Mouse (Mus musculus): ENCODE results near the gene Srcin1.

Gene Srcin1

DNA sequence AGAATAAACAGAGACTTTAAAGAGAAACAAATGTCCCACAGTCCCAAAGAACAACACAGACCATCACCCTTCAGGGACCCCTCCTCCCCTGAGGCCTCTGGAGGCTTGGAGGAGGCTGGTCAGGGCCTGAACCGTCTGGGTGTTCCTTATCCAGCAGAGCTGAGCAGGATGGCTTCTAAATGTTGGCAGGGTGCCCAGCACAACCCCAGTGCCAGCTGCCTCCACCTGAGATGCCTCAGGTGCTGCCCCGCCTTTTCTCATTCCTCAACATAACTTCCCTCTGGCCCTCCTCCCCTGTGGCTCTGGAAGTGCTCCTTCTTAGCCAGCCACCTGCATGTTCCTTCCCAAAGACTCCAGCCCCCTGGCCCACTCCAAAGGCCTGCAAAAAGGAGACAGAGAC is 2.3 kb upstream of the Srcin1 start:
- peak; percentile 91 for DNase-seq

DNA sequence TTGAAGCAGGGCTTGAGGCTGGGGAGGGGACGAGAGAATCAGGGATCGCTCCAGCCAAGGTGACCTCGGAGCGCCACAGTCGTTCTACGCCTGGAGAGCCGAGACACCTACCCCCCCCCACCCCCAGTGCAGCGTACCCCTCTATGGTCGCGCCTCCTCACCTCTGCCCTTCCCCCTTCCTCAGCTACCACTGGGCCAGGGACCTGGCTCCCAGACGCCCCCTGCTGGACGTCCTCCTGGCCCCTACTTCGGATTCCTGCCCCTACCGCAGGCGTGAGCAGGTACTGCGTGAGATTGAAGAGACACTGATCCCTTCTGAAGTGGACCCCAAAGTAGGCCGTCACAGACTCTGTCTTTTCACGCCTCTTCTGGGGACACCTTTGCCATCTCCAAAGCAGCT is 348 bp downstream of the Srcin1 start:
- peak; percentile 87 for DNase-seq

DNA sequence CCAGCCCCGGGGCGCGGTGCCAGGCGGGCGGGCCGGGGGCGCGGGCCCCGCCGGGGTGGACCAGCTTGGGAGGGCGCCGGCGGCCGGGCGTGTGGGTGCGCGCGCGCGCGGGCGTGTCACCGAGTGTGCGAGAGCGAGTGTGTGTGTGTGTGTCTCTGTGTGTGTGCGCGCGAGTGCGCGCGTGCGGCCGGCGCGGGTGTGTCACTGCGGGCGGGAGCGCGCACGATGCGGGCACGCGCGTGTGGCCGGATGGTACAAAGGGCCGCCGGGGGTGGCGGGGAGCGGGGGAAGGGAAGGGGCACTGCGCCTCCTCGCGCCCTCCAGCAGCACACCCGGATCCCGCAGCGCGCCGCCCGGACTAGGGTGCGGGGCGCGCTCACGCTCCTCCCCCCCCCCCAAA is 911 bp downstream of the Srcin1 start:
- peak; percentile 80 for DNase-seq

DNA sequence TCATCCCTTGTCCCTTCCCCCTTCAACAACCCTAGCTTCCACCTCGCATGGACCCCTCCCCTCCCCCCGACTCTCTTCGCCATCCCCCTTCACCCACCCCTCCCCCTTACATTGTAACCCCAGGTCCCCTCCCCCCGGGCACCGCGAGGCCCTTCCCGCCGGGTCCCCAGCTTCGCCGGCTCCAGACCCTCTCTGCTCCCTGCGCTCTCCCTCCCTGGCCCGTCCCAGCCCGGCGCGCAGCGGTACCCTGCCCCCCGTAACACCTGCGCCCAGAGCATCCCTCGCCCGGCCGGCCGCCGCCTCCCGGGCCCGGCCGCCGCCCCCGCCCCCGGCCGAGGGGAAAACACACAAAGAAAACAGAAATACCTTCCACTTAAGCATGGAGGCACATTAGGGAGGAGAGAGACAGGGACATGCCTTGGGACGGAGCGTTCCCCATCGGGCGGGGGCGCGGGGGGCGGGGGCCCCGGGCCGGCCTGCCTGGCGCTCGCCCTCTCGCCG is 1.4 kb downstream of the Srcin1 start:
- no peak for DNase-seq

DNA sequence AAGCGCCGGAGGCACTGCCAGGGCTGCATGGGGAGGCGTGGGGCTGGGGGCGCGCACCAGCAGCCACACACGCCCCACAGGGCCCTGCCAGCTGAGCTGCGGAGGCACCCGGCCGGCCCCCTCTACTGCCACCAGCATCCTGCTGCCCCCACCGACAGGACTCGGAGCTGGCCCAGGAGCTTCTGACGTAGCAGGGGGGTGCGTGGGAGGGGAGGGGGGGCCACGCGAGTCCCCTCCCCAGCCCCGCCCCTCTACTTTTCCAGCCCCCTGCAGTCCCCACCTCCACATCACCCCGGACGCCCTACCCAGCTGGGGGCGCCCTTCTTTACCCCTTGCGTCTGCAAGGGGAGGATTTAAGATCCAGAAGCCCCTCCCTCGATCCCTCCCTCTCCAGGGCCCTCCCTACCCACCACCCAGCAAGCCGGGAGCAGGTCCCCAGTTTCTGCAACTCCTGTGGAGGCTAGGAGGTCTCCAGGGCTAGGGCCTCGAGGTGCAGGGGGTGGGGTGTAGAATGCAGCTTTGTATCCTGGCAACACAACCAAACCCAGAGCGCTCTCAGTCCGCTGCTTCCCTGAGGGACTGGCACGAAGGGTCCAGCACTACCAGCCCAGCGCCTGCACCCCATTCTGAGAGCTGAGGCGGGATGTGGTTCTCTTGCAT is 2.0 kb downstream of the Srcin1 start:
- no peak for DNase-seq

DNA sequence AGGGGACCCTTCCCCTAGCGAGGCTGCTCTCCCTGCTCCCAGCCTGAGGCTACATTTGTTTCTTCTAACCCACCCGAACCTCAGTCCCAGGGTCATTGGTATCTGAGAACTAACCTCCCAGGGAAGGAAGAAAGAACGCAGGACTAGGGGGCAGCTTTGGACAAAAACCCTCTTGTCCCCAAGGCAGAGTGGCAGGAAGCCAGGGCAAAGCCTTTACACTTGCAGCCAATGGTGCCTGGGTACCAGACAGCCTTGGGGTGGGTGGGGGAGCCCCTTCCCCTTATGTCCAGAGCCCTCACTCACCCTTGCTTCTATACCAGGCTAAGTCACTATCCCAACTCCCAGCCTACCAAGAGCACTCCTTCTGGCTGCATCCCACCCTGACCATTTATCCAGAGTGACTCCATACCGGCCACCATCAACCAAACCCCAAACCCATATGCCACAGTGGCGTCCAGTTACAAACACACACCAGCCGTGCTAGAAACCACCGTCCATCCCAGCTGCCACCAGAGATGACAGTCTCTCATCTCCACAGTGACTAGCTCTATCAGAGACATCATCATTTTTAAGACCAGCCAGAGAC is 3.0 kb downstream of the Srcin1 start:
- DNase-seq = no peak

DNA sequence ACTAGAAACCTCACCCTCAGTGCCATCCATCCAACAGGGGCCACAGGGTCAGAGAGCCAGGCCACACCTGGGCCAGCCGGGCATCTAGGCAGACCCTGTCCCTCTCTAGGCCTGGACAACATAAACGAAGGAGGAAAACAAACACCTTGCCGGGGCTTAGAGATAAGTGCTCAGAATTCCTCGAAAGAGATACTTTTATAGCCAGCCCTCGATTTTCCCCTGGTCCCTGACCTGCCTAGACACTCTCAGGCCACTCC is 4.0 kb downstream of the Srcin1 start:
- no peak for DNase-seq

DNA sequence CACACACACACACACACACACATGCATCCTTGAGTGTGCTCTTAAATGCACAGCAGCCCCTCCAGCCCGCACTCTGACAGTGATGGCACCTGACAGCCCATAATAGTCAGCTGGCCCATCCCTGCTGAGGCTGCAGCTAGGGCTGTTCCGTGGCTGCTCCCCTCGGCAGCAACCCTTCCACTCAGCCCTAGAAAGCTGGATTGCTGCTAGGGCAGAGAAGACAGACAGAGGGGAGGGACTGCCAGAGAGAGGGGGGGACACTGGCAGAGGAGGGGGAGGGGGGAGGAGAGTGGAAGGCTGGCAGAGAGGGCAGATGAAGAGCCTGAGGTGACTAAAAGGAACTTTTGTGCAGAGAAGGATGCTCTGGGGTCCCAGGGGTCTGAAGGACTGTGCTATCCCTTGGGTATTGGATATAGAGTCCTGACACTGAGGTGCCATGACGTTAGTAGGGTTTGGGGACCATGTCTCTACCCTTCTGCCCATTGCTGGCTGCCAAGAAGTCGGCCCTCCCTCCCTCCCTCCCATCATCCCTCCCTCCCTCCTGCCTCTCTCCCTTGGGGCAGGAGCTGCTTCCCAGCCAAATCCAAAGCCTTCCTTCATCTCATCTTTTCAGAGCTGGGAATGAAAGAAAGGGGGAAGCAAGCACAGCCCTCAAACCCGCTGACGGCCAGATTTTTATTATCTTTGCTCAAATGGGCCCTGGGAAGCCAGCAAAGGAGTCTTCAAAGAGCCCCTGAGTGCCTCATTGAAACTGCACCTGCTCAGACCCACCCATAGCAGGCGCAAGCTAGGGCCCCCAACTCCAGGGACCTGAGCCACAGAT is 4.5 kb downstream of the Srcin1 start:
- DNase-seq = no peak

DNA sequence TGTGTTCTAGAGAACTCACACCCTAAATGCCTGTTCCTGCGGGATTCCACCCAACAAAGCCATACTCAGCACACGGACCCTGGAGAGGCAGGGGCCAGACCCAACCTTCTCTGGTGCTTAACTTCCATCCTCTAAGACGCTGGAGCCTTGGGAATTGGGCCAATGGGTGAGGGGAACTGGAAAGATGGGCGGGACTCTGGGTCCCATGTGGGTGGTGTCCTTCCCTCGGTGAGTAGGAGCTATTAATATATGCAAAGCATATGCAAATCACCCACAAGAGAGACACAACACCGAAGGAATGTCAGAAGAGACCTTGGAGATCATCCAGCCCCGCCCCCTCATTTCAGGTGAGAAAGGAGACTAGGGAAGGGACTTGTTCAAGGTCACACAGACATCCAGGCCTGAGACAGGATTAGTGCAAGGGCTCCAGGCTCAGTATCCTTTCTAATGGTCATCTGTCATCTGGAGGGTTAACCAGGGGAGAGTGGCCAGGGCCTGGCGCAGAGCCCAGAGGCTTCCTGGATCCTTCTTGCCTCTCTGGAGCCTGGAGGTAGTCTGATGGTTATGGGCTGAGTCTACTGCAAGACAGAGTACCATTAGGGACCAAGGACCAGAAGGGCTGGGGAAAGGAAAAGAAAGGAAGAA is 5.4 kb downstream of the Srcin1 start:
- DNase-seq = peak; percentile 63

DNA sequence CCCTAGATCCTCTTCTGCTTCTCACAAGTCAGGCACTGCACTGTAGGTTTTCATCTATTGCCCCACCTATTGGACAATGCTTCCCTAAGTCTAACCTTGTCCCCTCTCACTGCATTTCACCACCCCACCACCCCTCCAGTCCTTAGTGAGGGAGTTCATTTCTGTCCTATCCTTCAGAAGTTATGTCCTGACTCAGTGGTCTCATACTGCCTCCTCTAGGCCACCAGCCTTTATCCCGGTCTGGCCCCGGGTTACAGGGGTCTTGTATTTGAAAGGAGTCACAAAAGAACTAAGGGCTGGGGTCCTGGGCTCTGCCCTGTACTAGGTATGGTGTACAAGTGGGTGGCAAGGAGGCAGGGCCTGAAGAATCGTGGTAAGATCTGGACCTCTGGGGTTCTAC is 6.2 kb downstream of the Srcin1 start:
- no peak for DNase-seq

DNA sequence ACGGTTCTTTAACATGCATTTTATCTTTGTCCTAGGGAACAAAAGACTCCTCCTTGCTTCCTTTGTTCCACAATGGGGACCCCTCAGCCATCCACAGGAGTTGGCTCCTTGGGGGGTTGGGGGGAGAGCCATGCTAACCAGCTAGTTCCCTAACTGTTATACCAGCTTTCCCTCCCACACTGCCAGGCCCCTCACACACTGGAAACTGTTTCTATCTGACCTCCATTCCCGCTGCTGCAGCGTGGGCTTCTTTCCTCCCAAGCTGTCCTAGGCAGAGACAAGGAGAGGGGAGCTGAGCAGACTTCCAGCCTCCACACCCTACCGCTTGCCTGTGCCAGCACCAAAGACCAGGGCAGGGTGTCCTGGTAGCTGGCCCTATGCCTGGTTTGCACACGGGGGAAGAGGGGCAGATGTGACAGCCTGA is 6.7 kb downstream of the Srcin1 start:
- no peak for DNase-seq

DNA sequence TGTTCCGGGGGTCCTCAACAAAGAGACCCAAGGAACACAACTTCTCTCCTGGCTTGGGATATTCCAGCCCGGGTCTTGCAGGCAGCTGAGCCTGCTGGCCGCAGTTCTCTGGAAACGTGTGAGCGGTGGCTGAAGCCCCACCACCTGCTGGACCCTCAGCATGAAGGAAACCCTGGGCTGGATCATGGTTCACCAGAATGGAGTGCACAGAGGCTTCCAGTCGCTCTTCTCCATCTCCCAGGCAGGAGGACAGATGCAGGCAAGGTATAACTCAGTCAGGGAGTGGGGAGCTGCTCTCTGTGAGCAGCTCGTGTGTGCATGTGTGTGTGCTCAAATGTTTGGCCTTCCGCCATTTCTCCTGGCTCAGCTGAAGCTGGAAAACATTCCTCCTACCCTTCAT is 7.3 kb downstream of the Srcin1 start:
- DNase-seq = peak; percentile 90

DNA sequence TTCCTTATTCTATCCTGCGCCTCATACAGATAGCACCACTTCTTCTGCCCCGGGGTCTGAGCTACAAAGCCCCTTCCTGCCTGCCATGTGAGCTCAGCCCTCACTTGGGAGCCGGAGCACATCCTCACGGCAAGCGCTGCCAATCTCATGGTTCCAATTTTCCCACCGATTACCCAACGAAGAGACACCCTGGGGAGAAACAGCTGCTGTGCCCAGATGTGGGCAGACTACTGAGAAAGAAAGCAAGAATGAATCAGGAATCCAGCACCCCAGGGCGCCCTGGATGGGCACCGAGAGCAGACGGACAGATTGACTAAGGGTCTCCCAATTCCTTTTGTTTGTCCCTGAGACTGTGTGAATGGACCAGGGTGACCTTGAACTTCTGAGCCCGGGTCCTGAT is 8.5 kb downstream of the Srcin1 start:
- no peak for DNase-seq

DNA sequence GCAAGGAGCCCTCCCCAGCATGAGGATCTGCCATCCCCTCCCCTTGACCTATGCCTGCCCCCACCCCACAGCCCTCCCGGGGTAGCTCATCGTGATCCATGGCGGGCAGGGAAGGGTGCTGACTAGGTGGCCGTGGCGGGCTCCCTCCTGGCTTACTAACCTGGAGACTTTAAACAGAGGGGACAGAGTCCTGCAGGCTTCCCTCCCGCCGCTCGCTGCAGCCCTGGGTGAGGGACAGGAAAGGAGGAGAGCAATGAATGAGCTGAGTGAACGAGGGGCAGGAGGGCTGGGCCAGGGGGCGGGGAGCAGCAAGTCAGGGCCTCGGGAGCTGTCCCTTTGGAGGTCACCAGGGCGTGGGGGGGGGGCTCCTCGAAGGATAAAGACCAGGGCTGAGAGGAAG is 9.4 kb downstream of the Srcin1 start:
- DNase-seq = peak; percentile 48

DNA sequence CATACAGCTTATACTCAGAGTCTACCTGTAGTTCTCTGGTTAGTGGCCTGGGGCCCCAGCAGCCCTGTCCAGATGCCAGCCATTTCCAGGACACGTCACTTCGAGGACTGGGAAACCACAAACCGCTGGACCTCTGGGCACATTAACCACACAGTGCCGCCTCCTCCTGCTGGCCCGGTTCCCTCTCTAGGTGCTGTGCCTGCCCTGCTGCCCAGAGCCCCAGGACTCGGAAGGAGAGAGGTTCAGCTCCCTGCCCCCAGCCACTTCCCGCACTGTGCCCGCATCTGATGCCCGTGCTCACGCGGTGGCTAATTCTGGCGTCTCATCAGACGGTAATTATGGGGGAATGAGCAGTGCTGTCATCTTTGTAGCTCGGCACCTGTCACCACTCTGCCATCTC is 12.3 kb downstream of the Srcin1 start:
- DNase-seq = no peak

DNA sequence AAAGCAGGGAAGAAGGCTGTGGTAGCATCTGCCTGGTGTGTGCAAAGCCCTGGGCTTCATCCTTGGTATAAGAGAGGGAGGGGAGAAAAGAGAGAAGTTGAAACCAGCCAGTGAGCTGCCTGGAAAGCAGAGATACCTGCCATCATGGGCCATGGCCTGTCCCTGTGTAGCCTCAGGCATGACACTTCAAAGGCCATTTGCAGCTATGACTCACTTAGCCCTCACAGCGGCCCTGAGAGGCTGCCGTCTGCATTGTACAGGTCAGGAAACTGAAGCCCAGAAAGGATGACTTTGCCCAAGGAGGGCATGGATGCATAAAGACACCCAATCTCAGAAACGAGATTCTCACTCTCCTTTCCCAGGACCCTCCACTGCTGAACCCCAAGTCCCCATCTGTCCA is 13.4 kb downstream of the Srcin1 start:
- no peak for DNase-seq

DNA sequence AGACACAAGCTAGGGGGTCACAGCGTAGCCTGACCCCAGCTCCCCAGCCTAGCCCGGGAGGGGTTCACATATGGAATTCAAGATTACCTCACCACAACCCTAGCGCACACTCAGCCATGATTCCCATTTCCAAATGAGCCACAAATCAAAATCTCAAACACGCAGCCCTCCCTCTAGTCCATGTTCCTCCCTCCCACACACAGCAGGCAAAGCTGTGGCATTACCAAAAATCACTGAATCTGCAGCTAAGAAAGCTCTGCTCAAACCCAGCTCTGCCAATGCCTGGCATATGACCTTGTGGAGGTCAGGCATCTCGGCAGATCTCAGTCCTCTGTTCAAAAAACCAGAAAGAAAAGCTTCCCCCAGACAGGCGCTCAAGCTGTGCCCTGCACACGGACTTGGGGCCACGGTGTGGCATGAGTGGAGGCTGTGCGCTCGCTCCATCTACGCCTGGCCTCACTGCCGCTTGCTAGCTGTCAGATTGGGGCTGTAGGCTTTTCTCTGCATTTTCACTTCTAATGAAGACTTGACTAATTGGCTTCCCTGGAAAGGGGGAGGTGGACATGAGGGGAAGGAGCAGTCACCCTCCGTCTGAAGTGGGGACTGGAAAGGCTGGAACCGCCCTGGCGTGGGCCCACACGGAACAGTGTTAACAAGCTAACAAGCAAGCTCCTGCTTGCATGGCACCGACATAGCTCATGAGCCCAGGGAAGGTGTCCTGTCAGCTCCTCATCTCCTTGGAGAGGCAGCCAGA is 15.6 kb downstream of the Srcin1 start:
- DNase-seq = no peak

DNA sequence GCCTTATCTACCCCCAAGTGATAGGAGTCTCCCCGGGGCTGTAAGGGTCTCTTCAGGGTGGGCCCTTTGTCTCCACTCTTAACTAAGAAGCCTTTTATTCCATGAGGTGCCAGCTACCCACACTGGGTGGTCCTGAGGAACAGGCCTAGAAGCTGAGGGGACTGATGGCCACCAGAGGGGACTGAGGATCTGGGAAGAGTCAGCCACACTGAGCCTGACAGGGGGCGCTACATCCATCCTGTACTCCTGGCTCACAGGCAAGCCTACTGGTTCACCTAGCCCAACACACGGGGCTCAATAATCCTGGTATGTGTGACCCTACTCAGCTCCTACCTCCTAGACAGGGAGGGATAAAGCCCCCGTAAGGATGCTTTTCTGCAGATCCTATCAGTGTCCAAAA is 16.4 kb downstream of the Srcin1 start:
- no peak for DNase-seq

DNA sequence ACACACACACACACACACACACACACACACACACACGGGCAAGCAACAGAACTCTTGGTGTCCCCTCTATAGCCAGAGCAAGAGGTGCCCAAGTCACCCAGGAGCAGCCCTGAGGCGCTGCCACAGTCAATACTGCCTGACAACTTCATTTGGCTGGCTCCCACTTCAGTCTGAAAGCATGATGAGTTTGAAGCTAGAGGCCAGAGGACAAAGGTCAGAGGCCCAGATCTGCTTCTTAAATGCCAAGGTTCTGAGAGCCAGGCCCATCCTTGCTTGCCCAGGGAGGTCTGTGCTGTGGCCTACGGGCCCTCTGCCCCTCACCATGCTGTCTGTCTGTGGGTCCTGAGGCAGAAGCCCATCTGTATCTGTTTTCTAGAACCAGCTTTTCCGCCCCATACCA is 18.1 kb downstream of the Srcin1 start:
- peak; percentile 53 for DNase-seq

DNA sequence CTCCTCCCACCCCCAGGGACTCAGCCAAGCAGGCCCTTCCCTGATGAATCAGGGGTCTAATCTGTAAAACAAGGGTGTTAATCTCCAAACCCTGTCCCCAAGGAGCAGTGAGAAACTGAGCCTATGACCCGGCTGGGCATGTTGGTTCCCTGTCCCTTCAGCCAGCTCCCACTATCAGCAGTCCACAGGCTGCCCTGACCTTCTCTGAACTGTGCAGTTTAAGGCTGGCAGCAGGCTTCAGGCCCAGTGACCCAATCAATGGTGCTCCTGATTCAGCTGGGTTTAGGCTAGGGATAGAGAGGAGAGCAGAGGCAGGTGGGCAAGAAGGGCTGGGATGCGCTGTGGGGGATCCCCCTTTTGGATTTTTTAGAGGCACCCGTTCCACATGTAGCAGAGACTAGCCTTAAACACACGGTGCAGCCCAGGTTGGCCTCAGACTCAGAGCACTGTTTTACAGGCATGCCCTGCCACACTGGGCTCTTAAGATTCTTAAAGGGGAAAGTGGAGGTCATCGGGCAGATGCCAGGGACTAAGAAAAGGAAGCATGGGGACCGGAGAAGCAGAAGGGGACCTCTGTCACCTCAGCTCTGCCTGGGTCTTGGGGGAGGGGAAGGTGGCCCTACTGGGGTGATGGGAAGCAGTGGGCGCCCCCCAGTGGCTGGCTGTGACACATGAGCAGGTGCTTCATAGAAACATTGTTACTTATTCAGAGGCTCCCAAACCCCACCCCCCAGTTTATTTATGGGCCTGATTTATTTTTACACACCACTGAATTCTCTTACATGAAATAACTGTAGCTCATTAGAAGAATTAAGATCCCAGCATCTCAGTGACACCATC is 19.2 kb downstream of the Srcin1 start:
- DNase-seq = peak; percentile 82

DNA sequence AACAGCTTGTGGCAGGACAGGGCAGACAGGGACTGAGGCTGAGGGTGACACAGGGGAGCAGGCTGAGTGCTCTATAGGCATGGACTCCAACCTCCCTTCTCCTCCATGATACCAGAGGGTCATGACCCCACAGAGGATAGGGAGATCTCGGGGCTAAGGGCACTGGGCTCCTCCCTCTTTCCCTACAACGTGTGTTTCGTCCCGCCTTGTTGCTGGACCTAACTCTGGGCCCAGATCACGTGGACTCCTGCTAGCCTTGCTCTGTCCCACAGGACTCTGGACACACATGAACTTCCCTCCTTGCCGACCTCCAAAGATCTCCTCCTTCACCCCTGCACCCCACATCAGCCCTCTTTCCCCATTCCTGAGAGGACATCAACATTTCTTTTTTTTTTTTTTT is 20.8 kb downstream of the Srcin1 start:
- no peak for DNase-seq

DNA sequence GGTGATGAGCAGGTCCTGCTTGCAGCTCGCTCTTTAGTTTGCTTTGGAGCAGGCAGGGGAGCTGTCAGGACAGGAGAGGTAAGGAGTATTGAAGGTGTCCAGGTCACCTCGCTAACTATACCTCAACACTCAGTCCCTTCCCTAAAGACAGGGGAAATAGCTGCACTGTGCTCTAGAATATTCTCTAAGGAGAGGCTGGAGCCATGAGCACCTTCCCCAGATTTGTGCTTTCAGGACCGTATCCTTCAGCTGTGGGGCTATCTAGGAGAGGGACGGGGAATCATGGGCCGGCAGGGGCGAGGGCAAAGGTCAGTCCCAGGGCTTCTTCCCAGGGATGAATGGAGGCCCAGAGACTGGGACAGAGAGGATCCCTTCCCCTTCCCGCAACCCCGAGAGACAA is 23.8 kb downstream of the Srcin1 start:
- no peak for DNase-seq
